Mouse (Mus musculus): ENCODE results near the gene Gm28372.
"Not testable (repeated sequence)": the region's sequence is repeated elsewhere in the genome, so short reads cannot be mapped to it uniquely, and the experiment has no call there.

Gm28372 gene

GRCm38 (mm10) chr2:130404939-130405338, at the start of gene Gm28372, which contains the start of gene 1700020A23Rik:
Gm28372 (plus strand) TSS chr2:130405239.
1700020A23Rik (plus strand) TSS chr2:130405259.
- DNase-seq (ENCODE audit: low read depth) = no peak

- no peak for DNase-seq (ENCODE audit: low read depth)
Measured at GRCm38 (mm10) chr2:130357551-130357950, 47.5 kb upstream of the Gm28372 start.

GRCm38 (mm10) chr2:130358852-130359251, 46.2 kb upstream of the Gm28372 start:
- DNase-seq (ENCODE audit: low read depth) = no peak

GRCm38 (mm10) chr2:130362511-130363026, 42.5 kb upstream of the Gm28372 start:
- DNase-seq (ENCODE audit: low read depth) = peak; percentile 33

- DNase-seq (ENCODE audit: low read depth) = no peak
Measured at GRCm38 (mm10) chr2:130365211-130366094, 39.6 kb upstream of the Gm28372 start.

- DNase-seq (ENCODE audit: low read depth) = no peak
Measured at GRCm38 (mm10) chr2:130367386-130367785, 37.7 kb upstream of the Gm28372 start.

GRCm38 (mm10) chr2:130373026-130373425, 32.0 kb upstream of the Gm28372 start:
- DNase-seq (ENCODE audit: low read depth) = not testable (repeated sequence)

GRCm38 (mm10) chr2:130374951-130375350, 30.1 kb upstream of the Gm28372 start:
- no peak for DNase-seq (ENCODE audit: low read depth)

- no peak for DNase-seq (ENCODE audit: low read depth)
Measured at GRCm38 (mm10) chr2:130383205-130383604, 21.8 kb upstream of the Gm28372 start.

GRCm38 (mm10) chr2:130383895-130384294, 21.1 kb upstream of the Gm28372 start:
- DNase-seq (ENCODE audit: low read depth) = no peak

GRCm38 (mm10) chr2:130386212-130386611, 18.8 kb upstream of the Gm28372 start:
- DNase-seq (ENCODE audit: low read depth) = no peak

- DNase-seq (ENCODE audit: low read depth) = peak; percentile 40
Measured at GRCm38 (mm10) chr2:130388796-130389195, 16.2 kb upstream of the Gm28372 start.

GRCm38 (mm10) chr2:130390993-130391625, 13.9 kb upstream of the Gm28372 start:
- DNase-seq (ENCODE audit: low read depth) = no peak

- DNase-seq (ENCODE audit: low read depth) = no peak
Measured at GRCm38 (mm10) chr2:130392836-130393235, 12.2 kb upstream of the Gm28372 start.

GRCm38 (mm10) chr2:130395696-130396095, 9.3 kb upstream of the Gm28372 start:
- DNase-seq (ENCODE audit: low read depth) = no peak

GRCm38 (mm10) chr2:130397186-130397985, 7.7 kb upstream of the Gm28372 start, which contains the start of gene Cpxm1:
Cpxm1 (minus strand) TSS chr2:130397574.
- DNase-seq (ENCODE audit: low read depth) = no peak

- DNase-seq (ENCODE audit: low read depth) = no peak
Measured at GRCm38 (mm10) chr2:130398091-130398490, 6.9 kb upstream of the Gm28372 start.

GRCm38 (mm10) chr2:130400046-130400445, 5.0 kb upstream of the Gm28372 start:
- DNase-seq (ENCODE audit: low read depth) = no peak

GRCm38 (mm10) chr2:130401891-130402290, 3.1 kb upstream of the Gm28372 start:
- no peak for DNase-seq (ENCODE audit: low read depth)

- no peak for DNase-seq (ENCODE audit: low read depth)
Measured at GRCm38 (mm10) chr2:130406178-130406577, 1.1 kb downstream of the Gm28372 start, which contains the start of gene Tmem239. Tmem239 (plus strand) TSS chr2:130406478.

GRCm38 (mm10) chr2:130408194-130408593, 3.2 kb downstream of the Gm28372 start:
- DNase-seq (ENCODE audit: low read depth) = no peak
